Mouse (Mus musculus) right cerebral cortex, postnatal 36 days (tissue): ENCODE data around the gene Nup160.

ENCODE experiments used
- DNase-seq, 2 experiments: peaks; one replicate each; pipeline ENCODE4 v3.0.0; 2022; ENCODE audit warnings: low spot score in 2 of 2, mixed read lengths in 1 of 2

The Nup160 gene

GRCm38 (mm10) chr2:90661426-90661825, 15.6 kb upstream of the Nup160 start:
- DNase-seq: no peak

GRCm38 (mm10) chr2:90666591-90667387, 10.2 kb upstream of the Nup160 start:
- DNase-seq: no peak

- DNase-seq: peak in 1 of 2 experiments; percentile 47
Observed at GRCm38 (mm10) chr2:90667388-90668265, 9.4 kb upstream of the Nup160 start.

GRCm38 (mm10) chr2:90670343-90670742, 6.7 kb upstream of the Nup160 start:
- DNase-seq: no peak

- no peak for DNase-seq
Observed at GRCm38 (mm10) chr2:90673339-90673738, 3.7 kb upstream of the Nup160 start.

- no peak for DNase-seq
Observed at GRCm38 (mm10) chr2:90674555-90674954, 2.5 kb upstream of the Nup160 start.

GRCm38 (mm10) chr2:90675488-90675887, 1.5 kb upstream of the Nup160 start:
- no peak for DNase-seq

- DNase-seq: no peak
Observed at GRCm38 (mm10) chr2:90678256-90679060, 1.4 kb downstream of the Nup160 start.

- DNase-seq: peak; percentile 81 to 87
Observed at GRCm38 (mm10) chr2:90679061-90679810, 2.2 kb downstream of the Nup160 start.

GRCm38 (mm10) chr2:90700943-90701342, 23.9 kb downstream of the Nup160 start:
- DNase-seq: no peak

GRCm38 (mm10) chr2:90708548-90708947, 31.5 kb downstream of the Nup160 start:
- no peak for DNase-seq

- no peak for DNase-seq
Observed at GRCm38 (mm10) chr2:90715555-90716092, 38.6 kb downstream of the Nup160 start.

GRCm38 (mm10) chr2:90717366-90717765, 40.4 kb downstream of the Nup160 start:
- no peak for DNase-seq

- no peak for DNase-seq
Observed at GRCm38 (mm10) chr2:90717948-90718347, 40.9 kb downstream of the Nup160 start.

- no peak for DNase-seq
Observed at GRCm38 (mm10) chr2:90726818-90727217, 49.8 kb downstream of the Nup160 start.

GRCm38 (mm10) chr2:90735326-90735725, 58.3 kb downstream of the Nup160 start:
- no peak for DNase-seq

- no peak for DNase-seq
Observed at GRCm38 (mm10) chr2:90738801-90739200, 61.8 kb downstream of the Nup160 start.

GRCm38 (mm10) chr2:90739327-90739726, 62.3 kb downstream of the Nup160 start:
- no peak for DNase-seq

GRCm38 (mm10) chr2:90739921-90740320, 62.9 kb downstream of the Nup160 start:
- no peak for DNase-seq

- no peak for DNase-seq
Observed at GRCm38 (mm10) chr2:90744285-90745052, 67.5 kb downstream of the Nup160 start.
